Mouse (Mus musculus): ENCODE data around the gene Ankrd33b. TPM values are rescaled to one million over a fixed set of nuclear protein-coding genes. Genes with fewer than 3 reads are reported as not detected.

The Ankrd33b gene
- 0.57 and 0.72 TPM in 2 replicates for polyA plus RNA-seq (2012; rRNA removed)

GRCm38 (mm10) chr15:31367481-31368200 lies at the start of gene Ankrd33b:
TSS of gene Ankrd33b (minus strand) at chr15:31367726.

Other genes starting within 250 kb of the Ankrd33b start
- gene Dap, start 143.4 kb downstream of the Ankrd33b start, polyA plus RNA-seq (2012; rRNA removed): 51.3 and 83.6 TPM in 2 replicates
- 1.00 and 1.0 TPM in 2 replicates for gene Ropn1l, start 86.0 kb upstream of the Ankrd33b start, polyA plus RNA-seq (2012; rRNA removed)
- 2.0 and 3.7 TPM in 2 replicates for gene March6, start 163.3 kb upstream of the Ankrd33b start, polyA plus RNA-seq (2012; rRNA removed)
- 16.5 and 22.7 TPM in 2 replicates for gene Cmbl, start 197.7 kb upstream of the Ankrd33b start, polyA plus RNA-seq (2012; rRNA removed)
- 19.6 and 19.8 TPM in 2 replicates for gene Cct5, start 234.1 kb upstream of the Ankrd33b start, polyA plus RNA-seq (2012; rRNA removed)
- 0.62 and 2.2 TPM in 2 replicates for gene Fam173b, start 234.1 kb upstream of the Ankrd33b start, polyA plus RNA-seq (2012; rRNA removed)

Data from stomach, adult 2 months (tissue).